8 mouse cellular contexts compared by ENCODE assay signal in the genomic region with DNA sequence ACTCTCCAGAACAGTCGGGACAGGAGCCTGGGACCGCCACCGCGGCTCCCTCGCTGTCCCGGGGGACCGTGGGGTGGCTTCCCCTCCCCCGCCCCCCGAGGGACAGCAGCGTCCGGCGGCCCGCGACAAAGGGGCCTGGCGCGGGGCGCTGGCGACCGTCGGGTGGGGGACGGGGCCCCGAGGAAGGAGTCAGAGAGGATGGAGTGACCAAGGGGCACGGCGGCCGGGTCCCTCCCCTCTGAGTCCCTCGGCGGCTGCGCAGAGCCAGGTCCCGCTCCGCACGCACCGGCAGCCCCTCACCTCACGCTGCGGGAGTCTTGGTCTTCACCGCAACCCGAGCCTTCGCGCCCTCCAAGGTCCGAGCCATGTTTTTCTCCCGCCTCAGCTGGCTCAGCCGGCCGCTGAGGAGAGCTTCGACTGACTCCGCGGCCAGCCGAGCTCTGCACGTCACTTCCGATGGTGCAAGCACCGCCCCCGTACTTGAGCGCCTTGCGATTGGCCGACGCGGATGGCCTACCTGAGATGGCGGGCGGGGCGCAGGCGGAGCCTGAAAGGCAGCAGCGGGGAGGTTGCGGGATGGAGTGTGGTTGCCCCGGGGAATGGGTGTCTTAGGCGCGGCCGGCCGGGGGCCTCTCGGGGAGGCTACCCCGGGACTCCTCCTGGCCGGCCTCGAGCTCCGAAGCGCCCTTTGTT. TPM values are rescaled to one million over a fixed set of nuclear protein-coding genes. Genes with fewer than 3 reads are reported as not detected.
DNase-seq lines count a peak whose midpoint lies in the region; ATAC-seq lines count a peak whose summit lies in the region.

Pik3c2a (minus strand) TSS at position 446 of the 693 bp plus-strand sequence.

- WGBS in hindbrain, embryonic 16.5 days, result under 1% methylated on average over 50 of the region's 72 CpGs
- WGBS in macrophage (ENCODE audit: missing documents), result under 1% methylated on average over 71 of the region's 72 CpGs

- no peaks in the 10 kb centered on the region for H3K27me3 ChIP-seq in hindbrain, embryonic 16.5 days (replicated peaks; ENCODE audit: control insufficient read depth, insufficient read depth, low read length)

- H3K9ac ChIP-seq in hindbrain, embryonic 16.5 days (ENCODE audit: low read depth, low read length), result peak within 1 kb of the TSS; percentile 88

- H3K27ac ChIP-seq in hindbrain, embryonic 16.5 days (ENCODE audit: low read depth, low read length), result peak within 1 kb of the TSS; percentile 90
- H3K27ac ChIP-seq in macrophage, result peak within 1 kb of the TSS; percentile 75

- H3K4me2 ChIP-seq in hindbrain, embryonic 16.5 days (ENCODE audit: low read length), result peak within 1 kb of the TSS; percentile 89

- DNase-seq in T-cell, adult 2 months (ENCODE audit: low spot score), result peak; percentile 92
- DNase-seq in cerebellum, postnatal 36 days, result peak; percentile 95 to 97
- DNase-seq in frontal cortex, postnatal 36 days (ENCODE audit: low spot score in 2 of 2), result peak; percentile 94 to 97
- DNase-seq in left cerebral cortex, adult 18-20 months (ENCODE audit: low spot score in 2 of 2), result peak; percentile 94 to 97
- DNase-seq in right cerebral cortex, adult 18-20 months, result peak; percentile 97
- DNase-seq in urinary bladder, postnatal 10 days (ENCODE audit: low spot score), result peak; percentile 85

- H3K9me3 ChIP-seq in hindbrain, embryonic 16.5 days (ENCODE audit: control insufficient read depth, low read length), result no peaks in the 10 kb centered on the region

- peaks cover 21% of the 10 kb centered on the region for H3K4me1 ChIP-seq in hindbrain, embryonic 16.5 days (ENCODE audit: control insufficient read depth, insufficient read depth, low read depth, low read length)

- peak; percentile 99 for ATAC-seq in hindbrain, embryonic 16.5 days

- no peaks in the 10 kb centered on the region for H3K36me3 ChIP-seq in hindbrain, embryonic 16.5 days (ENCODE audit: control insufficient read depth, insufficient read depth, low read length)
- H3K36me3 ChIP-seq in macrophage (ENCODE audit: inconsistent target), result peaks cover 3% of the 10 kb centered on the region; the same call in 1 of the 2 replicates

- peak within 1 kb of the TSS; percentile 96 for H3K4me3 ChIP-seq in hindbrain, embryonic 16.5 days (ENCODE audit: low read length)
- peak within 1 kb of the TSS; percentile 64 for H3K4me3 ChIP-seq in macrophage (ENCODE audit: inconsistent target)

- H3K79me2 ChIP-seq in macrophage (ENCODE audit: inconsistent target), result peaks cover 45% of the 10 kb centered on the region

RNA-seq across cellular contexts. Expression of gene Pik3c2a, which starts in this region (rescaled TPM):
- polyA plus RNA-seq in hindbrain, embryonic 16.5 days (2015; fragmentation: Nextera tagmentation; extraction: Ambion mirVana), result 11.9 and 12.8 TPM in 2 replicates
- total RNA-seq in left cerebral cortex, adult 18-20 months (2021), result 10 to 100 TPM; 23.8 to 24.7 TPM
- total RNA-seq in macrophage (2018; cell fraction: chromatin; rRNA removed), result 100 to 1,000 TPM in 22 of 26 experiments, 10 to 100 TPM in 4; 72.7 to 206 (median 140) TPM
- 10 to 100 TPM; 15.9 to 40.1 (median 25.7) TPM for total RNA-seq in macrophage (2018; cell fraction: cytosol; rRNA removed)
- 100 to 1,000 TPM in 7 of 26 experiments, 10 to 100 TPM in 19; 56.0 to 141 (median 72.0) TPM for total RNA-seq in macrophage (2018; cell fraction: nucleus; rRNA removed)
- 22.0 to 27.0 TPM (median 25.2 TPM) in 3 replicates for polyA plus RNA-seq in macrophage (2018)

Comparison
In these comparisons a context has a peak if more than half of its experiments do, and no peak if none do; other contexts are left out.
1. Peak in every context shown above with its lines: DNase-seq, ATAC-seq, H3K4me3 ChIP-seq and H3K27ac ChIP-seq.